Mouse (Mus musculus): ENCODE data around the gene Steap2.

The Steap2 gene

DNA sequence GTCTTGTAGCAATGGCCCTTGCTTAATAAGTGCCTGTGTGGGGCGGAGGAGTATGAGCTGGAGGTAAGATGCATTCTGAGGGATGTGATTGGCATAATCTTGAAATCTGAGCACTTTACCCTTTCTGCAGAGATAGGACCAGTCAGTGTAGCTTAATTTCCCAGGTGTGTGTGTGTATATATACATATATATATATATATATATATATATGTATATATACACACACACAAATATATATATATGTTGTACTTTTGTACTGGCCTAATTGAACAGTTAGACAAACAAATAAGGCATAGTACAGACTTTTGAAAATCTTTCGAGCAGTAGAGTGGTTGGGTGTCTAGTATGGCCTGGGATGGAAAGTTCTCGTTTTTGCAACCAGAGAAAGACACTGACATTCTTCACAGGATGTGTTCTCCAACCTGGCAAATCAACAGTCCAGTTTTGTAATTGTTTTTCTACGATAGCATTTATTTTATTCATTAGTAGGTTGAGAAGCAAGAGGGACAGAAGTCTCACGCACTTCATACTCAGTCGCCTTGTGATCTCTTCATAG is 29.9 kb downstream of the Steap2 start:
- no peak for DNase-seq (ENCODE audit: low spot score)

DNA sequence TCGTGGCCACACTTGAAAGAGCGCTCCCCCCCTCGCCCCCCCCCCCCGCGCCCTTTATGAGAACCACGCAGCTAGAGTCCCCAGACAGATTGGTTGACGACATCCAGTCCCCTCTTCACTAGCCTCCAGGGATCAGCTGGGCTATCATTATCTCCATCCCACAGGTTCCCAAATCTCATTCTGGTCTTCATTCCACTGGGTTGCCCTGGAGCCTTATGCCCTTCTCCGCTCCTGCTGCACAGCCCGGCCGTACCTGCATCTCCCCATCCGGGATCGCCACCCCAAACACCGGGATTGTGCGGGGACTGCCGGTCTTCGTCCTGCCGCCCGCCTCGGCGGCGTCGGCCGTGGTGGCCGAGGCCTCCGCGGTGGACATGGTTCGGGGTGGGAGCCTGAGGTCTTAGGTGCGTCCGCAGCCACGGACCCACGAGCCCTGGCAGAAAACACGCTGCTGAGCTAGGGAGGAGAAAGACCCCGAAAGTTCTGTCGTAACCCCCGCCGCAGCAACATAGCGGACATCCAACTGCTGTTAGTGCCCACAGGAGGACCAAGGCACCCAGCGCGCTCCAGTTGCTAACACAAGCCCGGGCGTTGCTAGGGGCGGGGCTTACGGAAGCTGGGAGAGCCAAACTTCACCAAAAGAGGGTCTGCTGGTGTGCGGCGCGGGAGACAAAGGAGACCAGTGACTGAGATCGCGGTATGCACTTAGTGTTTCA is 30.6 kb downstream of the Steap2 start, which contains the start of gene Cfap69:
Gene Cfap69, minus strand, starts transcription at position 585 of the 716 bp plus-strand sequence.
- peak; percentile 77 for DNase-seq (ENCODE audit: low spot score)

- DNase-seq (ENCODE audit: low spot score): no peak
These were observed 31.3 kb downstream of the Steap2 start for GRCm38 (mm10) chr5:5663057-5663456.

GRCm38 (mm10) chr5:5658680-5659079 is 35.7 kb downstream of the Steap2 start:
- no peak for DNase-seq (ENCODE audit: low spot score)

DNA sequence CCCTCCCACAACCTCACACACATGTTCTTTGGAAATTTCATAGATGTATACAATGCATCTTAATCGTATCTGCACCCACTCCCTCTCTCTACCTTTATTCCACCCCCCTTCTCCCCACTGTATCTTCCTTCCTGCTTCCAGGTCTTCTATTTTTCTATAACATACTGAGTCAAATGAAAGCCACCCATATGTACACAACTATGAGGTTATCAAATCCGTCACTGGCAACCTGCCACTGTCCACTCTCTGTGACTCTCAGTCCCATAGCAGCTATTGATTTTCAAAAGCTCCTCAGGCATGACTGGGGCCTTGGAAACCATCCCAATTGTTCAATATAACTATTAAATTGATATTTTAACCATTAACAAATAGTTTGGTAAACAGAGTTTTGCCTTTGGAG is 36.4 kb downstream of the Steap2 start:
- DNase-seq (ENCODE audit: low spot score): no peak

DNA sequence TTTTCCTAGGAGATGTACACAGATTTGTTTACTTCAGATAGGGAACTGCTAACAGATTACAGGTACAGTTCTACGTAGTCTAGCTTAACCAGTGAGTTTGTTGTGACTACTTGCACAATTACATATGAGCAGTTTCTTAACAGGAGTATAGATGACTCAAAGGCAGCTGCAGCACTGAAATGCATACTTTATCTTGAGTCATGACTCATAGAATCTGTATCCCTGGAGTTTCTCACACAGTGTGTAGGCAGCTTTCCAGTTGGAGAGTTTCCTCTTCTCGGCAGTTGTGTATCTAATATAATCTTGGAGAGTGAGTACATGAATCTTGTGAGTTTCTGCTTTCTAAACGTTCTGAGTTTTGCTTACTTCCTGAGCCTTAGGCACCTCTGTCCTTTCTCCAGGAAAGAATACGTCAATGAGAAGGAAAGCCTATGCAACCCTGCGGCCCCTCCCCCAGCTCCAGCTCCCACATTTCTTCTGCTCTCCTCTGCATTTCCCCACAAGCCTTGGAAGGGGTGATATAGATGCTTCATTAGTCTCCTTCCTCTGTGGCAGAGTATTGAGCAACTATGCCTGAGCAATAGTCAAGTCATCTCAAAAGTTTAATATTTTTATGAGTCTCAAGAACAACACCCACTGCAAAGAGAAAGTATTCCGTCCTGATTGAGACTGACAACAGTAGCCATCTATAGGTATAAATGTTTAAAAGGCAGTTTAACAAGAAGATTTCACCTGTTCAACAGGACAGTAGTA is 45.4 kb downstream of the Steap2 start:
- no peak for DNase-seq (ENCODE audit: low spot score)

DNA sequence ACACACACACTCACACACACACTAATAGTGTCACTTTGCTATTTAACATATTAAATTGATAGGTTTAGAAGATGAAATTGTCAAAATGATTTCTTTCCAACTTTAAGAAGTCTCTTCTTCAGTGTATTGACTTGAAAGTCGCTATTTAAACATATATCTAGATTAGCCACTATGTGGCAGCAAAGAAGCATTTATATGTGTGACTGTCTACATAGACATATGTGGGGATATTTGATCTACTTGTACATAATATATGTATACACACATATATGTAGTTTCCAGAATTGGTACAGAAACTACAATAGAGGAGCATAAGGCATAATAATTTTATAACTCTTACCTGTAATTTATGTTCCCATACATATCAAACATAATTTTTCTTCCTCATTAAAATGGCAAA is 48.2 kb downstream of the Steap2 start:
- DNase-seq (ENCODE audit: low spot score): no peak

- no peak for DNase-seq (ENCODE audit: low spot score)
These were observed 55.9 kb downstream of the Steap2 start for GRCm38 (mm10) chr5:5638496-5638895.

DNA sequence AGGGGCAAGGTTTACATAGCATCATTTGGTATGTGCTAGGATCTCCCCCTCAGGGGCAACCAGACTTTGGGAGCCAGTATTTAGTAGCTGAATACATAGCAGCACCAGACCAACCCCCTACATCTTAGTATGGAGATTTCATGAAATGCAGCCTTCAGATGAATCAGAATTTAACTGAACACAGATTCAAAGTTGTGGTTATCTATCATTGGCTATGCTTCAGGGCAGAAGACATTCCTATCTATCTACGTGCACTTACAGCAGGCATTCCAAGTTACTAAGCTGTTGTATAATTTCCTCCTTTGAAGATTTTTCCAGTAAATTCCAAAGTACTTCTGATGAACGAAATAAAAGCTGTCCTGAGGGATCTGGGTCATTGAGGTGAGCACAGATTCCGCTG is 68.9 kb downstream of the Steap2 start:
- no peak for DNase-seq (ENCODE audit: low spot score)

- no peak for DNase-seq (ENCODE audit: low spot score)
These were observed 76.0 kb downstream of the Steap2 start for GRCm38 (mm10) chr5:5618329-5618728.
